Comparison of ENCODE assay signal across 21 mouse cellular contexts in the genomic region with DNA sequence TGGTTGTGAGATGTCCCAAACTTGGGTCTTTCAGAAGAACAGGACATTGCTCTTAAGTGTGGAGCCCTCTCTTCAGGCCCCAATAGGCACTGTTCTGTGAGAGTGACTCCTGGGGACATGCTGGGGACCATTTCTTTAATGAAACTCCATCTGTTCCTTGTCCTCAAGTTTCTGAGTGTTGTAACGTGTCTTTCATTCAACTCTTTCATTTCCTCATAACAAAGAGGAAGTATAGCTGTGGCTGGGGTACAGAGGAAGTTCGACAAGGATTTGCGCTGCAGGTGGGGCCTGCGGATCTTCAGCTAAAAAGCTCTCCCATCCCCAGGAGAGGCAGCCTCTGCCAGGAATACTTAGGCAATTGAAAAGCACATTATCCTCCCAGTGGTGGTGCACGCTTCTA. TPM values are rescaled to one million over a fixed set of nuclear protein-coding genes. Genes with fewer than 3 reads are reported as not detected.
DNase-seq lines count a peak whose midpoint lies in the region.
"Had no signal": no experiment of that assay in that cellular context is flagged by ENCODE, and none has a peak within 500 bp of the region (broad histone marks: within the 10 kb centered on the region; RNA-seq: fewer than 3 reads in every experiment).

No protein-coding gene starts in this region.

- peak overlapping the region; percentile 33 for H3K27ac ChIP-seq in macrophage
- H3K27ac ChIP-seq in heart, embryonic 10.5 days: no peak overlapping the region
- H3K27ac ChIP-seq: embryonic facial prominence, embryonic 13.5 days; heart, embryonic 15.5 days; hindbrain, embryonic 14.5 days; limb, embryonic 15.5 days; midbrain, embryonic 13.5 days; neural tube, embryonic 12.5 days; stomach, postnatal 0 days had no signal

- peaks cover 9% of the 10 kb centered on the region for H3K4me1 ChIP-seq in heart, embryonic 10.5 days

- no peaks in the 10 kb centered on the region for H3K36me3 ChIP-seq in macrophage (ENCODE audit: inconsistent target)
- no peaks in the 10 kb centered on the region for H3K36me3 ChIP-seq in heart, embryonic 10.5 days
- H3K36me3 ChIP-seq: embryonic facial prominence, embryonic 13.5 days; heart, embryonic 15.5 days; limb, embryonic 15.5 days; midbrain, embryonic 13.5 days; neural tube, embryonic 12.5 days had no signal

- 2% methylated on average over 5 of the region's 5 CpGs for WGBS in macrophage (ENCODE audit: missing documents)
- 71% methylated on average over 5 of the region's 5 CpGs for WGBS in heart, embryonic 10.5 days

- no peak overlapping the region for H3K4me3 ChIP-seq in macrophage (ENCODE audit: inconsistent target)
- no peak overlapping the region for H3K4me3 ChIP-seq in heart, embryonic 10.5 days
- H3K4me3 ChIP-seq: embryonic facial prominence, embryonic 13.5 days; heart, embryonic 15.5 days; limb, embryonic 15.5 days; midbrain, embryonic 13.5 days; neural tube, embryonic 12.5 days had no signal

- H3K79me2 ChIP-seq in macrophage (ENCODE audit: inconsistent target): peaks cover 6% of the 10 kb centered on the region; the same call in 1 of the 2 replicates

- DNase-seq in lung, postnatal 36 days: peak; percentile 43
- no peak for DNase-seq in lung, postnatal 4 days
- peak; percentile 71 for DNase-seq in MEL-GATA-1-ER (ENCODE audit: extremely low read depth, low read depth)
- peak; percentile 26 for DNase-seq in thymus, postnatal 25 days
- no peak for DNase-seq in retina, postnatal 1 day
- no peak for DNase-seq in heart, embryonic 10.5 days (ENCODE audit: low spot score)
- DNase-seq: adrenal gland, postnatal 36 days; cerebellum, adult 18-20 months; lung, postnatal 10 days had no signal

- no peaks in the 10 kb centered on the region for H3K9me3 ChIP-seq in heart, embryonic 10.5 days
- H3K9me3 ChIP-seq: embryonic facial prominence, embryonic 13.5 days; heart, embryonic 15.5 days; limb, embryonic 15.5 days; midbrain, embryonic 13.5 days; neural tube, embryonic 12.5 days had no signal

- no peaks in the 10 kb centered on the region for H3K27me3 ChIP-seq in heart, embryonic 10.5 days (ENCODE audit: insufficient read depth, poor library complexity, severe bottlenecking)
- H3K27me3 ChIP-seq: embryonic facial prominence, embryonic 13.5 days; heart, embryonic 15.5 days; limb, embryonic 15.5 days; midbrain, embryonic 13.5 days; neural tube, embryonic 12.5 days had no signal

RNA-seq across cellular contexts. Expression of a gene that starts 4.0 kb away (rescaled TPM):
- 100 to 1,000 TPM in 2 of 26 experiments, 10 to 100 TPM in 23, 1 to 10 TPM in 1; 7.0 to 116 (median 33.1) TPM for total RNA-seq in macrophage (2018; cell fraction: chromatin; rRNA removed)
- total RNA-seq in macrophage (2018; cell fraction: cytosol; rRNA removed): 10 to 100 TPM in 21 of 26 experiments, 1 to 10 TPM in 5; 7.6 to 49.8 (median 26.9) TPM
- total RNA-seq in macrophage (2018; cell fraction: nucleus; rRNA removed): 10 to 100 TPM in 24 of 26 experiments, 1 to 10 TPM in 2; 6.1 to 96.6 (median 29.1) TPM
- 7.6 to 10.1 TPM (median 9.4 TPM) in 3 replicates for polyA plus RNA-seq in macrophage (2018)
- polyA plus RNA-seq in heart, embryonic 10.5 days (2016; fragmentation: Nextera tagmentation; extraction: Ambion mirVana): 36.0 and 37.6 TPM in 2 replicates

RNA-seq across cellular contexts. Expression of a gene that starts 10.7 kb away (rescaled TPM):
- total RNA-seq in macrophage (2018; cell fraction: chromatin; rRNA removed): not detected
- total RNA-seq in macrophage (2018; cell fraction: cytosol; rRNA removed): not detected
- total RNA-seq in macrophage (2018; cell fraction: nucleus; rRNA removed): not detected
- polyA plus RNA-seq in macrophage (2018): not detected in 3 replicates
- polyA plus RNA-seq in heart, embryonic 10.5 days (2016; fragmentation: Nextera tagmentation; extraction: Ambion mirVana): not detected in 2 replicates
- total RNA-seq: adrenal gland, postnatal 36 days; gastrocnemius, postnatal 4 days; layer of hippocampus, adult 8-10 months; left cerebral cortex, postnatal 10 days had no signal
- polyA plus RNA-seq: embryonic facial prominence, embryonic 13.5 days; heart, embryonic 15.5 days; hindbrain, embryonic 14.5 days; midbrain, embryonic 13.5 days; neural tube, embryonic 12.5 days; small intestine, adult 2 months; stomach, postnatal 0 days had no signal

RNA-seq across cellular contexts. Expression of a gene that starts 16.3 kb away (rescaled TPM):
- total RNA-seq in macrophage (2018; cell fraction: chromatin; rRNA removed): 1 to 10 TPM in 24 of 26 experiments, not detected in 2; 1.1 to 5.4 (median 2.5) TPM
- total RNA-seq in macrophage (2018; cell fraction: cytosol; rRNA removed): 1 to 10 TPM; 1.6 to 5.2 (median 3.2) TPM
- total RNA-seq in macrophage (2018; cell fraction: nucleus; rRNA removed): 1 to 10 TPM in 25 of 26 experiments, under 1 TPM in 1; 0.93 to 5.9 (median 3.7) TPM
- polyA plus RNA-seq in macrophage (2018): 2.8 to 3.3 TPM (median 3.0 TPM) in 3 replicates
- 2.3 and 5.2 TPM in 2 replicates for polyA plus RNA-seq in heart, embryonic 10.5 days (2016; fragmentation: Nextera tagmentation; extraction: Ambion mirVana)

RNA-seq across cellular contexts. Expression of a gene that starts 47.7 kb away (rescaled TPM):
- total RNA-seq in macrophage (2018; cell fraction: chromatin; rRNA removed): 1 to 10 TPM in 1 of 26 experiments, under 1 TPM in 5, not detected in 20; 0.22 to 2.9 (median 0.37) TPM
- total RNA-seq in macrophage (2018; cell fraction: cytosol; rRNA removed): under 1 TPM in 15 of 26 experiments, not detected in 11; under 0.01 to 0.32 (median 0.17) TPM
- total RNA-seq in macrophage (2018; cell fraction: nucleus; rRNA removed): 1 to 10 TPM in 1 of 26 experiments, under 1 TPM in 11, not detected in 14; 0.11 to 1.4 (median 0.23) TPM
- polyA plus RNA-seq in macrophage (2018): not detected in 3 replicates
- polyA plus RNA-seq in heart, embryonic 10.5 days (2016; fragmentation: Nextera tagmentation; extraction: Ambion mirVana): 78.3 and 81.2 TPM in 2 replicates
- total RNA-seq: layer of hippocampus, adult 8-10 months; left cerebral cortex, postnatal 10 days had no signal
- polyA plus RNA-seq: hindbrain, embryonic 14.5 days; midbrain, embryonic 13.5 days had no signal

RNA-seq across cellular contexts. Expression of a gene that starts 56.2 kb away (rescaled TPM):
- 100 to 1,000 TPM in 20 of 26 experiments, 10 to 100 TPM in 6; 53.4 to 231 (median 136) TPM for total RNA-seq in macrophage (2018; cell fraction: chromatin; rRNA removed)
- total RNA-seq in macrophage (2018; cell fraction: cytosol; rRNA removed): 100 to 1,000 TPM; 212 to 334 (median 277) TPM
- 100 to 1,000 TPM in 24 of 26 experiments, 10 to 100 TPM in 2; 92.5 to 392 (median 213) TPM for total RNA-seq in macrophage (2018; cell fraction: nucleus; rRNA removed)
- 161 to 315 TPM (median 200 TPM) in 3 replicates for polyA plus RNA-seq in macrophage (2018)
- polyA plus RNA-seq in heart, embryonic 10.5 days (2016; fragmentation: Nextera tagmentation; extraction: Ambion mirVana): 202 and 227 TPM in 2 replicates

Comparison
In these comparisons a context has a peak if more than half of its experiments do, and no peak if none do; other contexts are left out.
1. DNase-seq: peak in lung, postnatal 36 days (single experiment), MEL-GATA-1-ER (single experiment) and thymus, postnatal 25 days (single experiment); none in lung, postnatal 4 days (0 of 2), retina, postnatal 1 day (single experiment) and heart, embryonic 10.5 days (single experiment).